Mouse (Mus musculus) right cerebral cortex, postnatal 4 days (tissue): ENCODE data around the gene Olfr522.
"Not testable (repeated sequence)": the region's sequence is repeated elsewhere in the genome, so short reads cannot be mapped to it uniquely, and the experiment has no call there.

ENCODE experiments used
- DNase-seq: peaks from one replicate; pipeline ENCODE4 v3.0.0-alpha.2; 2022

The Olfr522 gene

GRCm38 (mm10) chr7:140154218-140154927, 10.2 kb downstream of the Olfr522 start, which contains the start of gene Sprn:
Gene Sprn, minus strand, starts transcription at chr7:140154877.
- peak; percentile 72 for DNase-seq

- DNase-seq: no peak
Observed at GRCm38 (mm10) chr7:140153829-140154217, 10.7 kb downstream of the Olfr522 start.

DNA sequence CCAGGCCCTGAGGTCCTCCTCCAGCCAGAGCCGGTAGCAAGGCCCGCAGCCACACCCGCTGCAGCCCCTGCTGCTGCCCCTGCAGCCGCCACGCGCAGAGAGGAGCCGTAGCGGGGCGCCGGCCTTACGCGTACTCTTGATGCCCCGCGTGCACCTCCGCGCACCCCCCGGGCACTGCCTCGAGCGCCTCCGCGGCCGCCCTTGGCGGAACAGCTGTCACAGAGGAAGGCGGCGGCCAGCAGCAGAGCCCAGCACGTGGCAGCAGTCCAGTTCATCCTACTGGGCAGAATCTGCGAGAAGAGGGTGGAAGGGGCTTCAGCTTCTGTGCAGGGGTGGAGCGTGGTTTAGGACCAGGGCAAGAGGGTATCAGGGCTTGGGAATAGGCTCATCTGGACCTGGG, 11.2 kb downstream of the Olfr522 start:
- DNase-seq: peak; percentile 60

- no peak for DNase-seq
Observed at GRCm38 (mm10) chr7:140144550-140144949, 20.0 kb downstream of the Olfr522 start.

GRCm38 (mm10) chr7:140141350-140141749, 23.2 kb downstream of the Olfr522 start:
- DNase-seq: peak; percentile 29

DNA sequence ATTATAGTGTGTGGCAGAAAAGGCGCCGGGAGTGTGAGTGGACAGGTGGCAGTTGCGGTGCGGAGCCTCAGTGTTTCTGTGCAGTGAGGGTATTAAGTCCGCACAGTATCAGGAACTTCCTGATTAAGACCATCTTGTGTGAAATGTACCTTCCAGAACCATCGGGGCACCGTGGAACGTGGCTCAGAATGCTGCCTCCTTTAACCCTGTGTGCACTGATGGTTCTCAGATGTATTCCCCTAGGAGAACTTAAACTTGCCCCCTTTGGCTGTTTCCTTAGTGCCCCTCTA, 26.6 kb downstream of the Olfr522 start:
- no peak for DNase-seq

DNA sequence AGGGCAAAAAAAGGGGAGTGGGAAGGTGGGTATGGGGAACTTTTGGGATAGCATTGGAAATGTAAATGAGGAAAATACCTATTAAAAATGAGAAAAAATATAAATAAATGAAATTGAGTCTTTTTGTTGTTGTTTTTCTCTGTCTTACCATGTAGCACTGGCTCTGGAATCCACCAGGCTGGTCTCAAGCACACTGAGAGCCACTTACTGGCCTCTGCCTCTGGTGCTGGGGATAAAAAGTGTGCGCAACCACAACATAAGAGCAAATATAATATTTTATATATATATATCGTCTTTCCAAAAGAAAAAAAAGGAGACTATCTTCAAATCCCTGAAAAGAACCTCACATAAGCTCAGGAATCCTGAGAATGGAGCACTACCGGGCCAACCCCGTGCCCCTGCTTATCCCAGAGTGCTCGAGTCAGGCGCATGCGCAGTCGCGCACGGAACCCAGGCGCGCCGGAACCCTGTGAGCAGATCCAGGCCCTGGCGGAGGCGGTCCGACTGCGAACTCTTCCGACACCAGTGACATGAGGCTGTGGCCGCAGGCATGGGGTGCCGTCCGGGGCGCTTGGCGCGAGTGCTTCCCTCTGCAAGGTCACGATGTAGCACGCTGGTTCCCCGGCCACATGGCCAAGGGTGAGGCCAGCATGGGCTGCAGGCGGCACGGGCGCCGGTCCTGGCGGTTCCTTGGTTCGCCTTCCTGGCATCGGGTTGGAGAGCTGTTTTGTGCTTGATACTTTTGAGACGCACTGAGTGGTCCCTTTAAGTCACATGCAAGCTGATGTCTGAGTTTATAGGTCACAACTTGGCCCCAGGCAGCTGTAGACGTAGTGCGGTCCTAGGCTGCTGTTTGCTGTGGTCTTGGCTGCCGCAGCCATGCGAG, 27.2 kb downstream of the Olfr522 start, which contains the start of gene Mtg1:
Gene Mtg1, plus strand, starts transcription at position 430 of the 886 bp plus-strand sequence.
- peak; percentile 99 for DNase-seq

DNA sequence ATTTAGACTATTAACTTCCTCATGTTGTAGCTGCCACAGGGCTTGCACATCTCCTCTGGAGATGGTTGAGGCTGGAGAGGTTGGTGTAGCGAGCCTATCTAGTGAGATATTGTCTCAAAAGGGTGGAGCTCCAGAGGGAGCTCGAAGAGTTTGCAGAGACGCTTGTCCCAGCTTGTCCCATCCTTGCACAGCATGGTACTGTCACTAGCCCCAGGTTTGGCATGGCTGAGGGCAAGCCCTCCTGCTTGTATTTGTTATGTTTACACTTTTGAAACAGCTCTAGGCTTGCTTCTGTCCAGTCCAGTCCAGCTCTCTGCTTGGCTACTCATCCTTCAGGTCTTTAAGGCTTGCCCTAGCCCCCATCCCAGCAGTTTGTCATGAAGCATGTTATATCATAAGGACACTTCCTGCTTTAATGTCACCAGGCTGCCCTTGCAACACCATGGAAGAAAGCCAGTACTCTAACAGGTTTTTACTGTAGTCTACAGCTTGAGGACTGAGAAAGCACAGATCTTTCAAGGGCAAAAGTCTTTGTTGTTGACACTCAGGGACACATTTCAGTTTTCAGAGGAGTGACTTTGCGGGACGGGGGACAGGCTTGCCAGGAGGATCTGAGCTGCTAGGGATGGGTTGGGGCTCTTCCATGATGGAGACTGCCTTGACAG, 29.3 kb downstream of the Olfr522 start:
- DNase-seq: no peak

DNA sequence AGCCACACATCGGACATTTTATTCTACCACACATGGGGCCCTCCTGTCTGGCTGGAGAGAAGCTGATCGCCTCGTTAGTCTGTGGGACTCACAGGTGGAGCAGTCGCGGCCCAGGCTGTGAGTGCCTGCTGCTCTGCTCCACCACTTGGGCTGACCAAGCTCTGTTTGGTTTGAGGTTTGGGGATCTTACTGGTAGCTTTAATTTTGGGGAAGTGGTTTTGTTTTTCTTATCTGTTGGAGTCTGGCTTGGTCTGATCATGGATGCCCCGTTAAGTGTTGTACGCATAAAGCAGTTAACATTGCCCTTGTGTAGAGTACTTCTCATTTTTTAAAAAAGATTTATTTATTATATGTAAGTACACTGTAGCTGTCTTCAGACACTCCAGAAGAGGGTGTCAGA, 30.5 kb downstream of the Olfr522 start:
- not testable (repeated sequence) for DNase-seq

DNA sequence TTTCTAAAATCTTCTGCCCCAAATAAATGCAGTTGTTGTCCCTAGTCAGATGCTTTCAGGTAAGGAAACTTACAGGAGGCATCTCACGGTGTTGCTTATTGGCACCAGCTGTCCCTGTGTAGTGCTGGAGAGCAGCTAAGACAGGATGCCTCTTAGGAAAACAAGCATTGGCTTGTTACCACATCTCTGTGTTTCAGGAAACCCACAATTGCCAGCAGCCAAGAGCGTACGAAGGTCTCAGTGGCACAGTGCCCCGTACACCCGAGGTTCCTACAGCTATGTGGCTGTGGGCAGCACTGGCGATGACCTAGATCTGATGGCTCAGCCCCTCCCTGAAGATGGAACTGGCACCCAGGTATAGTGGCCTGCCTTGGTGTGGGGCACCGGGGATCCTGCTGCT, 32.4 kb downstream of the Olfr522 start:
- not testable (repeated sequence) for DNase-seq

GRCm38 (mm10) chr7:140127911-140128310, 36.7 kb downstream of the Olfr522 start:
- DNase-seq: no peak

- DNase-seq: no peak
Observed at GRCm38 (mm10) chr7:140126934-140127333, 37.6 kb downstream of the Olfr522 start.

GRCm38 (mm10) chr7:140126022-140126350, 38.6 kb downstream of the Olfr522 start:
- DNase-seq: no peak

DNA sequence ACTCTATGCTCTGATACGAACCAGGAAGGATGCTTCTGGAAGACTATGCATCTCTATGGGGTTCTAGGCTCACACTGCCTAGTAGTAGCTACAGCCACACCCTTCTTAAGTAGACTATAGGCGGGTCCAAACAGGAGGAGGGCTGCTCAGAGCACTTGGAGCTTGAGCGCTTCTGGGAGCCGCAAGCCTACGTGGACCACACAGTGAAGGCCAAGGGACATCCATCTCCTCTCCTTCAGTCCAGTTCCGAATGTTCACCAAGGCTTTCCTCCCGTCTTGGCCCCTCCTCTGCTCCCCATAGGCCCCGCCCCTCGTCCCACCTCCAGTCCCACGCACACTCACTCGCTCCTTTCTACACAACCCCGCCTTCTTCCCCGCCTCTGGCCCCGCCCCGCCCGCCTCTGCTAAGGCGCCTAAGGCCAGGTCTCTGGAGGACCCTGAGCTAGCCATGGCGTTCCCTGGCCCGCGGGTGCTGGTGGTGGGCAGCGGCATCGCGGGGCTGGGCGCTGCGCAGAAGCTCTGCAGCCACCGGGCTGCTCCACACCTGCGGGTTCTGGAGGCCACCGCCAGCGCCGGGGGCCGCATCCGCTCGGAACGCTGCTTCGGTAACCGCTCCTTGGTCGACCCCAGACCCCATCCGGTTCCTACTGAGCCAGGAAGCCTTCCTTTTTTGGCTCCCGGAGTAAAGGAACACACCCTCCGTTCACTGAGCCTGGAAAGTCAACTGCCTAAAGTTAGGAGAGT, 39.1 kb downstream of the Olfr522 start:
- peak; percentile 84 for DNase-seq

DNA sequence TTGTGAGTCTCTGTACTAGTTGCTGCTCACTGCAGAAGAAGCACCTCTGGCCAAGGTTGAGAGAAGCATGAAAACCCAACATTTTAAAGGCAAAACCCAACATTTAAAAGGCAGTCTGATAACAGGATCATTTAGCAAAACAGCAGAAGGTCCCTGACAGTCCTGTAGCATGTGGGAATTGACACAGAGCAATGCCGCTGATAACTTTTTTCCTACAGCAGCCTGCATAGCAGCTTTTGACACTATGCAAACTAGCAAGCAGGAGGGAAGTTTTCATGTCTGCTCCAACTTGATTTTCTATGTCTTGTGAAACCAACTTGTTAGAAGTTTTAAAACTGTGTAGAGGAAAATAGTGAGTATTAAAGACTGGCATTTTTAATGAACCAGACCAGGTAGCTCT, 40.2 kb downstream of the Olfr522 start:
- no peak for DNase-seq

DNA sequence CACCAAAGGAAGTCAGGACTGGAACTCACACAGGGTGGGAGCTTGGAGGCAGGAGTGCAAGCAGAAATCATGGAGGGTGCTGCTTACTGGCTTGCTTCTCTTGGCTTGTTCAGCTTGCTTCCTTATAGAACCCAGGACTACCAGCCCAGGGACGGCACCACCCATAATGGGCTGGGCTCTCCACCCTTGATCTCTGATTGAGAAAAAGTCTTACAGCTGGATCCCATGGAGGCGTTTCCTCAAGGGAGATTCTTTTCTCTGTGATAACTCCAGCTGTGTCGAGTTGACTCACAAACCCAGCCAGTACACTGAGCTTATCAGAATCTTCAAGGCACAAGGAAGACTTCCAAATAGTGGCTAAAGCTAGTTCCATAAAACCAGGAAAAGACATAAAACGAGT, 41.8 kb downstream of the Olfr522 start:
- DNase-seq: no peak

DNA sequence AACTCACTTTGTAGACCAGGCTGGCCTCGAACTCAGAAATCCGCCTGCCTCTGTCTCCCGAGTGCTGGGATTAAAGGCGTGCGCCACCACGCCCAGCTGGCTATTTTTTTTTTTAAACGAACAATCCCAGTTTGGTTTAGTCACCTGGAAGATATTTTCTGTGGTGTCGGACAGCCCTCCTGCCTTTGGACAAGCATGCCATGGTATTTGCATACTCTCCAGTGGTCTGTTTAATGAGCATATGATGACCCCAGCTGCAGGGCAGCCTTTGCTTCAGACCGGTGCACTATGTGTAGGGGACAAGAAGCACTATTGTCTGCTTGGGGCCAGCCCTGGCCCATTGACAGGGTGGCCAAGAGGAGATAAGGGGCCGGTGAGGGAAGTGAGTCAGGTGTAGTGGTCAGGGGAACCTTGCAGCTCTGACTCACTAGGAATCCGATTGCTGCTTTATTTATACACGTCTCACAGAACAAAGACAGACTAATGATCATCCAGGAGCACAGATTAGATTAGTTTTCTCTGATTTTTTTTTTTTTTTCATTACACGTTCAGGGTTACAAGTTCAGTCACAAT, 43.1 kb downstream of the Olfr522 start:
- DNase-seq: no peak

DNA sequence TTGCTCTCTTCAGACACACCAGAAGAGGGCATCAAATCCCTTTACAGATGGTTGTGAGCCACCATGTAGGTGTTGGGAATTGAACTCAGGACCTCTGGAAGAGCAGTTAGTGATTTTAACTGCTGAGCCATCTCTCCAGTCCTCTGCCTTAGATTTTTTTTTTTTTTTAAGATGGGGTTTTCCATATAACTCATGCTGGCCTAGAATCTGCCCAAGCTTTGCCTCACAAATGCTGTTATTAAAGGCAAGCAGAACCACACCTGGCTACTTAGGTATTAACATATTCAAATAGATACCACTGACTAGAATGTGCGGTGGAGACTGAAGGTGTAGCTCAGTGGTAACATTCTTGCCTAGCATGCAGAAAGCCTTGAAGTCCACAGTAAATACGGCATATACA, 44.1 kb downstream of the Olfr522 start:
- no peak for DNase-seq

- peak; percentile 78 for DNase-seq
Observed at GRCm38 (mm10) chr7:140116329-140117054, 48.1 kb downstream of the Olfr522 start, which contains the start of gene Echs1. Gene Echs1, minus strand, starts transcription at chr7:140116476.

GRCm38 (mm10) chr7:140115583-140116328, 48.8 kb downstream of the Olfr522 start, which contains the start of gene Paox:
Gene Paox, plus strand, starts transcription at chr7:140115799.
- DNase-seq: peak; percentile 16

GRCm38 (mm10) chr7:140111943-140112342, 52.6 kb downstream of the Olfr522 start:
- no peak for DNase-seq
